Mouse (Mus musculus) myocyte (in vitro differentiated cells): ENCODE measurements around the gene Cdc42se1. TPM values are rescaled to one million over a fixed set of nuclear protein-coding genes. Genes with fewer than 3 reads are reported as not detected.

Source experiments
- H3K27me3 ChIP-seq: one replicate; pipeline ENCODE4 v1.6.1; 2011; ENCODE audit not compliant: control insufficient read depth, insufficient read depth, insufficient read length
- H3K36me3 ChIP-seq: one replicate; pipeline ENCODE4 v1.6.1; 2011; ENCODE audit not compliant: control insufficient read depth, insufficient read depth
- H3K4me2 ChIP-seq: one replicate; pipeline ENCODE4 v1.6.1; 2011; ENCODE audit warnings: low read depth, control low read depth
- H3K4me3 ChIP-seq: one replicate; pipeline ENCODE4 v1.5.1; 2011; ENCODE audit warnings: mild to moderate bottlenecking, control low read depth, moderate library complexity
- H3K79me2 ChIP-seq: one replicate; pipeline ENCODE4 v1.6.1; 2011; ENCODE audit not compliant: control insufficient read depth, insufficient read depth
- H3ac ChIP-seq: one replicate; pipeline ENCODE4 v1.6.1; 2011; ENCODE audit not compliant: control insufficient read depth, insufficient read length
- CEBPB ChIP-seq: IDR thresholded peaks from 2 replicates; pipeline ENCODE4 v1.6.1; 2011; ENCODE audit warnings: mild to moderate bottlenecking, moderate library complexity; ENCODE audit not compliant: poor library complexity, insufficient read depth, severe bottlenecking
- E2F4 ChIP-seq: IDR thresholded peaks from one replicate; pipeline ENCODE4 v1.6.1; 2011; ENCODE audit warnings: mild to moderate bottlenecking, control low read depth, moderate library complexity; ENCODE audit not compliant: insufficient read depth
- MAX ChIP-seq: IDR thresholded peaks from one replicate; pipeline ENCODE4 v1.6.1; 2011; ENCODE audit warnings: low read depth, mild to moderate bottlenecking, control low read depth
- MYOD1 ChIP-seq, 3 experiments: IDR thresholded peaks; one replicate each; pipeline ENCODE4 v1.6.1; 2011; ENCODE audit warnings: control low read depth in 2 of 3, low read depth in 2 of 3, mild to moderate bottlenecking in 2 of 3, moderate library complexity in 1 of 3; ENCODE audit not compliant: insufficient read length in 2 of 3, control insufficient read depth in 1 of 3
- MYOG ChIP-seq, 3 experiments: IDR thresholded peaks; one replicate each; pipeline ENCODE4 v1.6.1; 2011; ENCODE audit warnings: control low read depth in 2 of 3, low read depth in 2 of 3, mild to moderate bottlenecking in 2 of 3; ENCODE audit not compliant: insufficient read length in 2 of 3, control insufficient read depth in 1 of 3, insufficient read depth in 1 of 3
- POLR2A ChIP-seq: IDR thresholded peaks from one replicate; pipeline ENCODE4 v1.6.1; 2011; ENCODE audit warnings: low read depth, mild to moderate bottlenecking, control low read depth, moderate library complexity; ENCODE audit not compliant: insufficient read length
- POLR2AphosphoS2 ChIP-seq: IDR thresholded peaks from one replicate; pipeline ENCODE4 v1.6.1; 2011; ENCODE audit warnings: low read depth, control low read depth; ENCODE audit not compliant: insufficient read length
- REST ChIP-seq: IDR thresholded peaks from one replicate; pipeline ENCODE4 v1.6.1; 2011; ENCODE audit warnings: mild to moderate bottlenecking, control low read depth, moderate library complexity; ENCODE audit not compliant: insufficient read depth, insufficient read length
- SRF ChIP-seq: IDR thresholded peaks from one replicate; pipeline ENCODE4 v1.6.1; 2011; ENCODE audit warnings: low read depth; ENCODE audit not compliant: control insufficient read depth, insufficient read length
- TCF12 ChIP-seq: IDR thresholded peaks from one replicate; pipeline ENCODE4 v1.6.1; 2011; ENCODE audit warnings: mild to moderate bottlenecking, control low read depth; ENCODE audit not compliant: poor library complexity, insufficient read depth, severe bottlenecking
- TCF3 ChIP-seq: IDR thresholded peaks from one replicate; pipeline ENCODE4 v1.6.1; 2011; ENCODE audit warnings: low read depth, control low read depth; ENCODE audit not compliant: insufficient read length
- USF1 ChIP-seq: IDR thresholded peaks from one replicate; pipeline ENCODE4 v1.6.1; 2011; ENCODE audit warnings: low read depth, mild to moderate bottlenecking, control low read depth, moderate library complexity
- polyA plus RNA-seq: library from polyadenylated mRNA; unstranded; fragments of >200 nt; fragmentation: generic; extraction: Trizol; gene quantifications from one replicate; pipeline ENCODE4 v1.2.1, GENCODE M21; 2012; ENCODE audit warnings: missing spikeins

The Cdc42se1 gene
- polyA plus RNA-seq, 1 experiment = 61.5 TPM

DNA sequence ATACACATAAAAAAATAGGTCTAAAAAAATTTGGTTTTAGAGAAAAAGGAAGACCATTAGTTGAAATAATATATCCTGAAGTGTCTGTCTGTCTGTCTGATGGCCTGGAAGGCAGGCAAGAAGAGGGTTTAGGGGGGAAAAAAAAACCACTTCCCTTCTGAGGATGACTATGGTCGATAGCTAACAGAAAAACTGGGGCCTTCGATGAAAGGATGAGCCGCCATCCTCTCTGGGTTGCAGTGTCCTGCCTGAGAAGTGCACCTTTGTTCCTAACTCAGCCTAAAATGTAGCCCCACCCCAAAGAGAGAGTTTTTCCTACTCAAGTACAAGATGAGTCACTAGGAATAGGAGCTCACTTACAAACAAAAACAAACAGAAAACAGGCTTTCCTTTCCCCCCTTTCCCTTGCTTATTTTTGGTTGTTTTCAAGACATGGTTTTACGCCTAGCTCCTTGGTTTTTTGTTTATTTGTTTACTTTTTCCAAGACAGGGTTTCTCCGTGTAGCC is 47.9 kb downstream of the Cdc42se1 start:
- Histone ChIP-seq H3K36me3 (no peaks in the 10 kb centered on the region), H3K27me3 (no peaks in the 10 kb centered on the region), H3K4me2 (peak overlapping the region; percentile 40), H3K79me2 (peaks cover 31% of the 10 kb centered on the region), H3K4me3 (no peak overlapping the region), H3ac (no peak overlapping the region)
- TF ChIP-seq MAX (no peak), MYOG (IDR thresholded peaks at IDR 0.05; ENCODE audit: control insufficient read depth in 1 of 3, insufficient read depth in 1 of 3, insufficient read length in 2 of 3, low read depth in 2 of 3) (no peak), MYOD1 (IDR thresholded peaks at IDR 0.05; ENCODE audit: control insufficient read depth in 1 of 3, insufficient read length in 2 of 3, low read depth in 2 of 3) (no peak), TCF3 (no peak), SRF (no peak), CEBPB (no peak), USF1 (no peak), POLR2A (no peak), E2F4 (no peak), POLR2AphosphoS2 (no peak), TCF12 (no peak)

DNA sequence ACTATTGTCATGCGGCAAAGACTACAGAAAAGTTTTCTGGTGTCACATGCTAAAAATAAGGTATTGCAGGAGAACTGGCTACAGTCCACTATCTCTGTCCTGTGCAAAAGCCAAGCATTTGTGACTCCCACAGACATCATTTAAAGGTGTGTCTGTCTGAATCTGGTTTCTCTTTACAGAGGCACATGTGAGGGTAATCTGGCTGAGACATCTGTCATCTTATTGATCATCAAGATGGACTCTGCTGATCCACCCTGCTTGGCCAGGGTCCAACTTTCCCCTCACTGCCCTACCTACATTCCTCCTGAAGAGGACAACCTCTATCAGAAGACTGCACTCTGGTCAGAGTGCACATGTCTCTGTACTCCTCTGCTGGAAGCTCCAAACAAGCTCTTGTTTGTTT is 48.6 kb downstream of the Cdc42se1 start:
- H3K4me2 ChIP-seq = peak overlapping the region; percentile 40
- peaks cover 35% of the 10 kb centered on the region for H3K79me2 ChIP-seq
- TF ChIP-seq MYOD1 (IDR thresholded peaks at IDR 0.05; ENCODE audit: control insufficient read depth in 1 of 3, insufficient read length in 2 of 3, low read depth in 2 of 3) (peak in 1 of 3 experiments; percentile 15), SRF (no peak), TCF12 (no peak), E2F4 (no peak)

DNA sequence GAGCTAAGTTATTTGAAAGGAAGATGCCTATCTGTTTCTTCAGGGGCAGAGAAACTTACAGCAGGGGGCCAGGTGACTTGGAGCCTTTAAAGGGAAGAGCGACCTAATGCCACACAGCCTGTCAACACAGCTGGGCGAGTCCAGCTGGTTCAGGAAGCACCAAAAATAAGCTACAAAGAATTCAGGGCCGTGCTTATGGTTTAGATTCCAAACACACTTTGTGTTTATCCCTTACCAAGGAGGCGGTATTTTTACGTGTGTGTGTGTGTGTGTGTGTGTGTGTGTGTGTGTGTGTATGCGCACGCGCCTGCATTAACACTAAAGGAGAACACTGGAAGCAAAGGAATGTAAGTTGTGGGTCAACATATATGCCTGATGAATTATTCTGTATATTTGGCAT is 52.2 kb downstream of the Cdc42se1 start:
- H3K27me3 ChIP-seq = no peaks in the 10 kb centered on the region
- peaks cover 34% of the 10 kb centered on the region for H3K79me2 ChIP-seq
- H3K4me2 ChIP-seq = peak overlapping the region; percentile 53
- H3K36me3 ChIP-seq = no peaks in the 10 kb centered on the region
- H3ac ChIP-seq = peak overlapping the region; percentile 51
- TF ChIP-seq MYOD1 (IDR thresholded peaks at IDR 0.05; ENCODE audit: control insufficient read depth in 1 of 3, insufficient read length in 2 of 3, low read depth in 2 of 3) (peak in 2 of 3 experiments; percentile 52 to 67), SRF (no peak), E2F4 (no peak), POLR2A (no peak), CEBPB (no peak), MYOG (IDR thresholded peaks at IDR 0.05; ENCODE audit: control insufficient read depth in 1 of 3, insufficient read depth in 1 of 3, insufficient read length in 2 of 3, low read depth in 2 of 3) (peak in 2 of 3 experiments; percentile 78 to 83), REST (no peak), TCF3 (peak; percentile 2), TCF12 (peak; percentile 52), MAX (no peak), POLR2AphosphoS2 (no peak)
- H3K4me3 ChIP-seq = peak overlapping the region; percentile 84

More for the DNA sequence above, 48.6 kb downstream of the Cdc42se1 start:
- Histone ChIP-seq H3K4me3 (no peak overlapping the region), H3K36me3 (no peaks in the 10 kb centered on the region), H3ac (no peak overlapping the region), H3K27me3 (no peaks in the 10 kb centered on the region)

DNA sequence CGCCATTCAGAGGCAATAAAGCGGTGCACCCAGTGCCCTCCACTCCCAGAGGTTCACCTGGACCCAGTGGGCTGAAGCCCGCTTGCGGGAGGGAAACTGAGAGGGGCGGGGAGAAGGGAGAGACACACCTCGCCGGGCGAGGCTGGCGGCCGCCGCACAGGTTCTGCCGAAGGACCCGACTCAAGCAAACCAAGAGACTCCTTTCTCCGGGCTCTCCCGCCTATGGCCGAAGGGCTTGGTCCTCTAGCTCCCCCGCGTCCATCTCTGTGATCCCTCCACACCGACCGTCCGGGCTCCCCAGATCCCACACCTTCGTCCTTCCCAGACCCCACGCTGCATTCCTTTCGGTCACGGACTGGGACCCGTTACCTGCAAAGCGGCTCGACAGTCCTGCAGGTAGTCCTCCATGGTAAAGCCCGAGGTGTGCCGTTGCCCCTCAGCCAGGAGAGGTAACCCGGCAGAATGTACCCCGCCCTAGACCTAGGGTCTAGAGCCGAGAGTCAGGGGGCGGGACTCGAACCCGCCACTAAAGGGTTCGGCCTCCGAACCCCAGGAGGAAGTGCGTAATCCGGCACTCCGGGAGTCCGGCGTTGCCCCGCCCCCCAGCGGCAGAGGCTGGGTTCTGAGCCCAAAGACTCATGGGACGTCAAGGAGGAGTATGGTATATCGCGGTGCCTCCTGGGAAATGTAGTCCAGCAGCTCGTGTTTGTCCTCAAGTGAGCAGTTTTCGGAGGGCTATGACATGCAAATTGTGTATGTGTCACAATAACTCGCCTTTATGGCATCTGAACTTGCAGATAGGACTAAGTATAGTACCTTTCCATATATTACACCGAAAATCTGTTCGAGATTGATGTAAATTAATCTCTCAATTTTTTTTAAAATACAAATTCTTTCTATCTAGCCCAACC is 52.9 kb downstream of the Cdc42se1 start, which contains the start of the genes Mindy1 and Prune1:
Gene Mindy1, plus strand, starts transcription at position 130 of the 911 bp plus-strand sequence.
Gene Prune1, minus strand, starts transcription at position 861 of the 911 bp plus-strand sequence.
- no peak for TF ChIP-seq MYOD1 (IDR thresholded peaks at IDR 0.05; ENCODE audit: control insufficient read depth in 1 of 3, insufficient read length in 2 of 3, low read depth in 2 of 3)
- peak in 1 of 3 experiments; percentile 13 for TF ChIP-seq MYOG (IDR thresholded peaks at IDR 0.05; ENCODE audit: control insufficient read depth in 1 of 3, insufficient read depth in 1 of 3, insufficient read length in 2 of 3, low read depth in 2 of 3)
- peak; percentile 90 for TF ChIP-seq POLR2AphosphoS2
- 0 out of 2 replicates have a peak, but pooled peaks have one; percentile 3 for TF ChIP-seq CEBPB
- TF ChIP-seq E2F4 = no peak
- peak; percentile 10 for TF ChIP-seq SRF
- no peak for TF ChIP-seq TCF3
- TF ChIP-seq POLR2A = peak; percentile 64
- Histone ChIP-seq H3K27me3 (no peaks in the 10 kb centered on the region), H3K79me2 (peaks cover 30% of the 10 kb centered on the region), H3ac (peak within 1 kb of the TSS; percentile 71), H3K4me3 (peak within 1 kb of the TSS; percentile 84), H3K4me2 (peak within 1 kb of the TSS; percentile 94), H3K36me3 (no peaks in the 10 kb centered on the region)
